Mouse (Mus musculus): ENCODE measurements around the gene Rnf222.

DNA sequence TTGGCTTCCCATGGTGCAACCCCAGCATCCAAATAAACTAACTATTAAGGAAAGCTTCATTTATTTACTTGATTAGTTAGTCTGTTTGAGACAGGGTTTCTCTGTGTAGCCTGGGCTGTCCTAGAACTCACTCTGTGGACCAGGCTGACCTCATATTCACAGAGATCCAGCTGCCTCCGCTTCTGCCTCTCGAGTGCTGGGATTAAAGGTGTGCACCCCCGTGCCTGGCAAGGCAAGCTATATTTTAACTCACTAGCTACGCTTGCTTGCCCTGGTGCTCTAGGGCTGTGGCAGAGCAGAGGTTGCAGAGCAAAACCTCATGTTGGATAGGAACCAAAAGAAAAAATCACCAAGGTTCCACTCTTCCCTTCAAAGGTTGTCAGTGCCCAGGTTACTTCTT lies 52.2 kb downstream of the Rnf222 start:
- TF ChIP-seq POLR2A (IDR thresholded peaks at IDR 0.05; ENCODE audit: extremely low read depth, insufficient read depth, low read length) (no peak), CTCF (IDR thresholded peaks at IDR 0.05; ENCODE audit: low read depth, low read length) (no peak)

Data from liver, adult 2 months (tissue).